Mouse (Mus musculus): ENCODE results near the gene Slc8b1. TPM values are rescaled to one million over a fixed set of nuclear protein-coding genes. Genes with fewer than 3 reads are reported as not detected.

Slc8b1 gene
- polyA plus RNA-seq, 1 experiment from 2014 or later, result 4.2 TPM

DNA sequence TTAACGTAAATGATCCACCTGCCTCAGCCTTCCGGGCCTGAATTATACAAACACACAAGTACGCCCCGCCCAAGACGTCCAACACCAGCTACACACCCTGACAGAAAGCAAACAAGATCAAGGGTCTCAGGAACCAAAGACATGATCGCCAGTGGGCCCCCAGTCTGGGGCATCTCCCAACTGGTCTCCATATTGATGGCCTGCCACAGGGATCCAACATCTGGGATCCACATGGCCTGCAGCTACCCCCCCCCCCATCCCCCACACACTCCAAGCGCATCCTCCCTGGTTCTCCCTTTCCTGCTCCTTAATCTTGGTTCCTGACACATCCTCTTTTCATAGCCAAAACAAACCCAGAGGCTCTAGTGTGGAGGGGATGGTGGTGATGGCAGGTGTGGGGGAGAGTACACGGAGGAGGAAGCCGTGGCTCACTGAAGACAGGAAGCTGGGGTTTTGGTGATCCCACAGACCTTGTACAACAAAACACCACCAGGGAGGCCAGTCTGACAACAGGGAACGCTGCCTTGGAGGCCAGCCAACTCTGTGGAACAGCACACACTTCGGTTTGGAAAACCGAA is 67.6 kb downstream of the Slc8b1 start:
- H3K4me3 ChIP-seq, result no peak overlapping the region
- peak overlapping the region; percentile 67 for H3K27ac ChIP-seq
- H3K36me3 ChIP-seq, result peaks cover 46% of the 10 kb centered on the region
- WGBS, result 56% methylated on average over 12 of the region's 12 CpGs
- H3K9me3 ChIP-seq, result no peaks in the 10 kb centered on the region
- no peak for DNase-seq (ENCODE audit: low spot score)
- peaks cover 56% of the 10 kb centered on the region for H3K4me1 ChIP-seq
- no peaks in the 10 kb centered on the region for H3K27me3 ChIP-seq (ENCODE audit: insufficient read depth, poor library complexity, severe bottlenecking)

- H3K27ac ChIP-seq, result peak overlapping the region; percentile 67
- peaks cover 54% of the 10 kb centered on the region for H3K36me3 ChIP-seq
- peaks cover 55% of the 10 kb centered on the region for H3K4me1 ChIP-seq
- no peaks in the 10 kb centered on the region for H3K9me3 ChIP-seq
- H3K4me3 ChIP-seq, result 0 out of 2 replicates have a peak overlapping the region, but pooled peaks have one; percentile 8
- H3K27me3 ChIP-seq (ENCODE audit: insufficient read depth, poor library complexity, severe bottlenecking), result no peaks in the 10 kb centered on the region
- no peak for DNase-seq (ENCODE audit: low spot score)
- 75% methylated on average over 26 of the region's 26 CpGs for WGBS
Measured at GRCm38 (mm10) chr5:120579211-120579897, 68.4 kb downstream of the Slc8b1 start.

DNA sequence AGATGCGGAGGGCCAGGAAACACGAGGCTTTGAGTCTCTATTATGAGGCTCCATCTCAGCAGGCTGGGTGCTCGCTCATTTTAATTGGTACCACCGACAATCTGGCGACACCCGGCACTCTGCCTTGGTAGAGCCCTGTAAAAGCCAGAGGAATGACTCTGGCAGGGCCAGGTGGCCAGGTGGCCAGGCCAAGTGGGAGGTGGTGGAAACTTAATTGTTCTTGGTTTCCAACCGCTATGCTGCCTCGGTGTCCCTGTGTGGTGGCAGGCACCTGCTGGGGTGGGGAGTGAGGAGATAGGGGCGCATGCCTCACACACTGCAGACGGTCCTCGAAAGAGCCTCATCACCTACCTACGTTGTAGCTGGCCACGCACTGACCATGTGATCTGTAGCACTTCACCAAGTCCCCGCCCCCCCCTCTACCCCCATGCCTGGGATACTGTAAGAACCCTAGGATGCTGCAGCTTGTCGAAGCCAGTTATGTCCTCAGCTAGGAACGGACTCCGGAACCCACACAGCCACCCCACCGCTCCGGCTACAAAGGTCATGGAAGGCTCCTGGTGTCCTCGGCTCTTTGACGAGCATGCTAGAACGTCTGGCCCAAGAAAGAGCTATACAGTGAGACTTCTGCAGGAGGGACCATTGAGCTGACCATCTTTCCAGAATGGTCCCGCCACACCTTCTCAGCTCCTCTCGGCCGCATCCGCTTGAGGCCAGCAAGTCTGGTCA is 69.1 kb downstream of the Slc8b1 start:
- 91% methylated on average over 26 of the region's 26 CpGs for WGBS

DNA sequence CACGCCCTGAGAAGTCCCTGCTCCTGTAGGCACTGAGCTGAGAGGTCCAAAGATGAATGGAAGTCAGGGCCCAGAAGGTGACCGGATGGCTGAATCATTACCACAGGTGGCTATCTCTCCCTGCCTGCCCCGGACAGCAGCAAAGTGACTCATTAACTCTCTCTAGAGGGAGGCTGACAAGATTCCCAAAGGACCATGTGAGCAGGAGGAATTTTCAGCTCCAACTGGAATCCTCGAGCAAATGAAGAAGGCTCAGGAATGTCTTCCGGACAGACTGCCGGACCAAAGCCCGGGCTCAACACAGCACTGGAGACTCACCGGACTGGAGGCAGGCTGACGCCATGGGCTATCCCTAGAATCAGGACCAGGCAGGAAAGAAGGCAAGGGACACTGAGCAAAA is 71.0 kb downstream of the Slc8b1 start:
- Histone ChIP-seq H3K4me3 (no peak overlapping the region), H3K4me1 (peaks cover 56% of the 10 kb centered on the region)
- WGBS, result 64% methylated on average over 9 of the region's 9 CpGs

More for the DNA sequence above, 69.1 kb downstream of the Slc8b1 start:
- no peak for DNase-seq (ENCODE audit: low spot score)
- H3K36me3 ChIP-seq, result peaks cover 60% of the 10 kb centered on the region
- no peaks in the 10 kb centered on the region for H3K27me3 ChIP-seq (ENCODE audit: insufficient read depth, poor library complexity, severe bottlenecking)
- peaks cover 53% of the 10 kb centered on the region for H3K4me1 ChIP-seq
- H3K4me3 ChIP-seq, result no peak overlapping the region
- peak overlapping the region; percentile 67 for H3K27ac ChIP-seq
- no peaks in the 10 kb centered on the region for H3K9me3 ChIP-seq

GRCm38 (mm10) chr5:120583511-120583910 is 72.5 kb downstream of the Slc8b1 start:
- Histone ChIP-seq H3K36me3 (peaks cover 53% of the 10 kb centered on the region), H3K27me3 (ENCODE audit: insufficient read depth, poor library complexity, severe bottlenecking) (no peaks in the 10 kb centered on the region), H3K4me3 (no peak overlapping the region), H3K9me3 (no peaks in the 10 kb centered on the region), H3K27ac (no peak overlapping the region), H3K4me1 (peaks cover 57% of the 10 kb centered on the region)
- no peak for DNase-seq (ENCODE audit: low spot score)
- 93% methylated on average over 4 of the region's 4 CpGs for WGBS

More for the DNA sequence above, 71.0 kb downstream of the Slc8b1 start:
- Histone ChIP-seq H3K9me3 (no peaks in the 10 kb centered on the region), H3K27ac (no peak overlapping the region), H3K27me3 (ENCODE audit: insufficient read depth, poor library complexity, severe bottlenecking) (no peaks in the 10 kb centered on the region), H3K36me3 (peaks cover 62% of the 10 kb centered on the region)
- no peak for DNase-seq (ENCODE audit: low spot score)

Other genes with a start within 250 kb of the Slc8b1 start
- gene Lhx5, start 79.5 kb upstream of the Slc8b1 start, polyA plus RNA-seq (2016; fragmentation: Nextera tagmentation; extraction: Ambion mirVana), result 0.05 TPM in 1 of 2 replicates, not detected in the other
- gene Sdsl, start 38.4 kb upstream of the Slc8b1 start, polyA plus RNA-seq (2016; fragmentation: Nextera tagmentation; extraction: Ambion mirVana), result 7.5 and 7.7 TPM in 2 replicates
- gene Sds, start 34.6 kb upstream of the Slc8b1 start, polyA plus RNA-seq (2016; fragmentation: Nextera tagmentation; extraction: Ambion mirVana), result 0.16 and 0.23 TPM in 2 replicates
- 43.9 and 46.6 TPM in 2 replicates for gene Plbd2, start 7.5 kb upstream of the Slc8b1 start, polyA plus RNA-seq (2016; fragmentation: Nextera tagmentation; extraction: Ambion mirVana)
- gene Tpcn1, start 77.5 kb downstream of the Slc8b1 start, polyA plus RNA-seq (2016; fragmentation: Nextera tagmentation; extraction: Ambion mirVana), result 13.0 and 21.7 TPM in 2 replicates
- 0.15 and 0.24 TPM in 2 replicates for gene Iqcd, start 77.8 kb downstream of the Slc8b1 start, polyA plus RNA-seq (2016; fragmentation: Nextera tagmentation; extraction: Ambion mirVana)
- gene Rita1, start 101.4 kb downstream of the Slc8b1 start, polyA plus RNA-seq (2016; fragmentation: Nextera tagmentation; extraction: Ambion mirVana), result 11.0 and 11.2 TPM in 2 replicates
- 47.1 and 49.4 TPM in 2 replicates for gene Ddx54, start 101.6 kb downstream of the Slc8b1 start, polyA plus RNA-seq (2016; fragmentation: Nextera tagmentation; extraction: Ambion mirVana)
- gene Cfap73, start 123.1 kb downstream of the Slc8b1 start, polyA plus RNA-seq (2016; fragmentation: Nextera tagmentation; extraction: Ambion mirVana), result 0.39 TPM in 1 of 2 replicates, not detected in the other
- 0.16 and 0.60 TPM in 2 replicates for gene Rasal1, start 137.6 kb downstream of the Slc8b1 start, polyA plus RNA-seq (2016; fragmentation: Nextera tagmentation; extraction: Ambion mirVana)
- gene Dtx1, start 200.8 kb downstream of the Slc8b1 start, polyA plus RNA-seq (2016; fragmentation: Nextera tagmentation; extraction: Ambion mirVana), result 0.28 and 0.41 TPM in 2 replicates
- gene Oas2, start 238.7 kb downstream of the Slc8b1 start, polyA plus RNA-seq (2016; fragmentation: Nextera tagmentation; extraction: Ambion mirVana), result not detected in 2 replicates

Measured in heart, embryonic 10.5 days (tissue).